Mouse (Mus musculus) heart, postnatal 10 days (tissue): ENCODE results near the gene Rep15. TPM values are rescaled to one million over a fixed set of nuclear protein-coding genes. Genes with fewer than 3 reads are reported as not detected.

Source experiments
- DNase-seq, 2 experiments: peaks; one replicate each; pipeline ENCODE4 v3.0.0; 2021
- intact Hi-C: fragments of 180-260 bp; cut with DNase I; formaldehyde crosslinking; loops from one replicate; pipeline ENCODE4 v1.15.1; 2025
- total RNA-seq, 2 experiments: library from RNA; stranded (reverse); gene quantifications; 2 replicates each; pipeline ENCODE4 v1.2.3; 2021

Gene Rep15
- total RNA-seq, 2 experiments from 2014 or later = 1.1 to 1.3 TPM

- DNase-seq = no peak
- intact Hi-C loops = no loop called here
These were observed 4.0 kb upstream of the Rep15 start for GRCm38 (mm10) chr6:147028396-147028795.

- peak; percentile 42 to 61 for DNase-seq
- intact Hi-C loops = no loop called here
These were observed 2.8 kb upstream of the Rep15 start for GRCm38 (mm10) chr6:147029591-147029990.

- no peak for DNase-seq
- intact Hi-C loops = no loop called here
These were observed 2.1 kb upstream of the Rep15 start for GRCm38 (mm10) chr6:147030096-147030885.

GRCm38 (mm10) chr6:147042291-147043290 lies 10.2 kb downstream of the Rep15 start, which contains the start of gene Mrps35:
TSS of gene Mrps35 (plus strand) at chr6:147042764.
- intact Hi-C loops = no loop called here
- peak; percentile 91 to 95 for DNase-seq

GRCm38 (mm10) chr6:147043633-147044032 lies 11.2 kb downstream of the Rep15 start:
- intact Hi-C loops = no loop called here
- DNase-seq = no peak

- no peak for DNase-seq
- intact Hi-C loops = no loop called here
These were observed 16.9 kb downstream of the Rep15 start for GRCm38 (mm10) chr6:147049239-147049805.

- no peak for DNase-seq
- intact Hi-C loops = no loop called here
These were observed 19.3 kb downstream of the Rep15 start for GRCm38 (mm10) chr6:147051666-147052065.

GRCm38 (mm10) chr6:147052440-147052839 lies 20.1 kb downstream of the Rep15 start:
- DNase-seq = no peak
- intact Hi-C loops = no loop called here

- intact Hi-C loops = no loop called here
- no peak for DNase-seq
These were observed 21.6 kb downstream of the Rep15 start for GRCm38 (mm10) chr6:147053785-147054646.

GRCm38 (mm10) chr6:147055374-147055977 lies 23.1 kb downstream of the Rep15 start:
- intact Hi-C loops = no loop called here
- no peak for DNase-seq

- peak; percentile 39 to 47 for DNase-seq
- intact Hi-C loops = no loop called here
These were observed 26.9 kb downstream of the Rep15 start for GRCm38 (mm10) chr6:147059326-147059725.

- intact Hi-C loops = no loop called here
These were observed 29.2 kb downstream of the Rep15 start for GRCm38 (mm10) chr6:147061630-147062029.

GRCm38 (mm10) chr6:147062034-147062433 lies 29.6 kb downstream of the Rep15 start:
- intact Hi-C loops = no loop called here
- no peak for DNase-seq

More at GRCm38 (mm10) chr6:147061630-147062029, 29.2 kb downstream of the Rep15 start:
- DNase-seq = no peak

GRCm38 (mm10) chr6:147062694-147063093 lies 30.3 kb downstream of the Rep15 start:
- intact Hi-C loops = no loop called here
- DNase-seq = no peak

- intact Hi-C loops = no loop called here
- no peak for DNase-seq
These were observed 32.0 kb downstream of the Rep15 start for GRCm38 (mm10) chr6:147064226-147064943.

GRCm38 (mm10) chr6:147064944-147065261 lies 32.5 kb downstream of the Rep15 start:
- DNase-seq = peak in 1 of 2 experiments; percentile 21
- intact Hi-C loops = no loop called here

- peak in 1 of 2 experiments; percentile 16 for DNase-seq
- intact Hi-C loops = no loop called here
These were observed 43.5 kb downstream of the Rep15 start for GRCm38 (mm10) chr6:147075808-147076387.

- intact Hi-C loops = no loop called here
- DNase-seq = no peak
These were observed 44.5 kb downstream of the Rep15 start for GRCm38 (mm10) chr6:147076878-147077277.

- intact Hi-C loops = no loop called here
- no peak for DNase-seq
These were observed 47.5 kb downstream of the Rep15 start for GRCm38 (mm10) chr6:147079919-147080318.
